Mouse (Mus musculus) liver, embryonic 12.5 days (tissue): Measurements from ENCODE around the gene Mvd. TPM values are rescaled to one million over a fixed set of nuclear protein-coding genes. Genes with fewer than 3 reads are reported as not detected.

Experiments used
- ATAC-seq: fragments of 200-750 bp; cut with Nextera tagmentation; 2 replicates; pipeline ENCODE4 v1.8.0; 2017; ENCODE audit warnings: moderate number of reproducible peaks, mild to moderate bottlenecking, moderate library complexity
- H3K27ac ChIP-seq: fragments of 300-500 bp; sonication (generic); 2 replicates; pipeline ENCODE4 v1.5.1; 2016; ENCODE audit warnings: mild to moderate bottlenecking
- H3K27me3 ChIP-seq: fragments of 300-500 bp; sonication (generic); replicated peaks from 2 replicates; pipeline ENCODE4 v1.6.1; 2016; ENCODE audit warnings: mild to moderate bottlenecking, moderate library complexity
- H3K36me3 ChIP-seq: fragments of 300-500 bp; sonication (generic); 2 replicates; pipeline ENCODE4 v1.6.1; 2016; ENCODE audit warnings: mild to moderate bottlenecking, moderate library complexity
- H3K4me1 ChIP-seq: fragments of 300-500 bp; sonication (generic); 2 replicates; pipeline ENCODE4 v1.6.1; 2016
- H3K4me2 ChIP-seq: fragments of 300-500 bp; sonication (generic); 2 replicates; pipeline ENCODE4 v1.6.1; 2016; ENCODE audit warnings: mild to moderate bottlenecking, moderate library complexity
- H3K4me3 ChIP-seq: fragments of 300-500 bp; sonication (generic); 2 replicates; pipeline ENCODE4 v1.5.1; 2016; ENCODE audit warnings: mild to moderate bottlenecking, moderate library complexity
- H3K9ac ChIP-seq: fragments of 300-500 bp; sonication (generic); 2 replicates; pipeline ENCODE4 v1.6.1; 2016; ENCODE audit warnings: mild to moderate bottlenecking, moderate library complexity
- H3K9me3 ChIP-seq: fragments of 300-500 bp; sonication (generic); replicated peaks from 2 replicates; pipeline ENCODE4 v1.6.1; 2016; ENCODE audit warnings: mild to moderate bottlenecking, moderate library complexity
- WGBS: fragments of 180-500 bp; shearing (Covaris S2); methylation state at CpG from one replicate; pipeline ENCODE4 v1.1.7; 2016; ENCODE audit not compliant: insufficient replicate concordance; 5-methylcytosine and 5-hydroxymethylcytosine counted together
- polyA plus RNA-seq: library from polyadenylated mRNA; unstranded; fragments of >200 nt; fragmentation: Nextera tagmentation; extraction: Ambion mirVana; gene quantifications from 2 replicates; pipeline ENCODE4 v1.2.1, GENCODE M21; 2016

Mvd gene
- polyA plus RNA-seq, 1 experiment from 2014 or later: 29.3 TPM

DNA sequence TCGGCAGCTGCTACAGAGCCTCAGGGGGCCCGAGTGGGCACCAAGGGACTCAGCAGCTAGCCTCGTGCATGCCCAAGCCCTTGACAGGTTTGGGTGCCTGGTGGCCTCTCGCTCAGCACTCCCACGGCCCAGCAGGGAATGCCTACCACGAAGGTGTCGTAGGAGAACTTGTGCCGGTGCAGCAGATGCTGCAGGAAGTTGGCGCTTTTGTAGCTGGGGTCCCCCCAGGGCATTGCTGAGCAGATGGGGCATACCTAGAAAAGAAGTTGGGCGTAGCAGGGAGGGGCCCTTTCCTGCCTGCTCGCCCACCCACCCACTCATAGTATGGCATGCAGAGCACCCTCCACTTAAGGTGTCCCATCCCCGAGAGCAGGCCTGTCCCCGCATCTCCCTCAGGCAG is 24.6 kb upstream of the Mvd start:
- Histone ChIP-seq H3K27ac (no peak overlapping the region), H3K4me1 (peaks cover 40% of the 10 kb centered on the region), H3K9ac (no peak overlapping the region), H3K36me3 (peaks cover 56% of the 10 kb centered on the region), H3K4me3 (no peak overlapping the region), H3K4me2 (no peak overlapping the region), H3K27me3 (peaks cover 4% of the 10 kb centered on the region; the same call in 1 of the 2 replicates), H3K9me3 (no peaks in the 10 kb centered on the region)
- ATAC-seq: no peak
- 83% methylated on average over 13 of the region's 13 CpGs for WGBS

DNA sequence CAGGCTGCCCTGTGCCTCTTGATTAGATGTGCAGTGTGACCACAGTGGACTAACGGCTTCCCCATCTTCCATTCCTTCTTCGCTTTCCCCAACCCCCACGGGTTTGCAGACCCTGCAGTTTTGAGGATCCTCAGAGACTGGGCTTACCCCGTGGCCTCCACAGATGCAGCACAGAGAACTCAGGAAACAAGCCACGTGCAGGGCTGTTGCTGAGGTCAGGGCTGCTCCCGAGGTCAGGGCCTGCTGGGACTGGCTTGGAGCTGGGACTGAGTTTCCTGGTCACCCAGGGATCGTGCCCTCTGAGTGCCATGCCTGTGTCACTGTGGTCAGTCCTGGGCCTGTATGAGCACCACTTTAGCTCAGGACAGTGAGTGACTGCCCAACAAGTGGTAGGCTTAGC is 21.8 kb upstream of the Mvd start:
- Histone ChIP-seq H3K4me3 (no peak overlapping the region), H3K9me3 (no peaks in the 10 kb centered on the region), H3K27me3 (peaks cover 32% of the 10 kb centered on the region), H3K36me3 (peaks cover 38% of the 10 kb centered on the region), H3K4me1 (peaks cover 57% of the 10 kb centered on the region), H3K27ac (no peak overlapping the region; the same call in 1 of the 2 replicates), H3K4me2 (no peak overlapping the region), H3K9ac (no peak overlapping the region)
- 24% methylated on average over 7 of the region's 7 CpGs for WGBS
- ATAC-seq: no peak

DNA sequence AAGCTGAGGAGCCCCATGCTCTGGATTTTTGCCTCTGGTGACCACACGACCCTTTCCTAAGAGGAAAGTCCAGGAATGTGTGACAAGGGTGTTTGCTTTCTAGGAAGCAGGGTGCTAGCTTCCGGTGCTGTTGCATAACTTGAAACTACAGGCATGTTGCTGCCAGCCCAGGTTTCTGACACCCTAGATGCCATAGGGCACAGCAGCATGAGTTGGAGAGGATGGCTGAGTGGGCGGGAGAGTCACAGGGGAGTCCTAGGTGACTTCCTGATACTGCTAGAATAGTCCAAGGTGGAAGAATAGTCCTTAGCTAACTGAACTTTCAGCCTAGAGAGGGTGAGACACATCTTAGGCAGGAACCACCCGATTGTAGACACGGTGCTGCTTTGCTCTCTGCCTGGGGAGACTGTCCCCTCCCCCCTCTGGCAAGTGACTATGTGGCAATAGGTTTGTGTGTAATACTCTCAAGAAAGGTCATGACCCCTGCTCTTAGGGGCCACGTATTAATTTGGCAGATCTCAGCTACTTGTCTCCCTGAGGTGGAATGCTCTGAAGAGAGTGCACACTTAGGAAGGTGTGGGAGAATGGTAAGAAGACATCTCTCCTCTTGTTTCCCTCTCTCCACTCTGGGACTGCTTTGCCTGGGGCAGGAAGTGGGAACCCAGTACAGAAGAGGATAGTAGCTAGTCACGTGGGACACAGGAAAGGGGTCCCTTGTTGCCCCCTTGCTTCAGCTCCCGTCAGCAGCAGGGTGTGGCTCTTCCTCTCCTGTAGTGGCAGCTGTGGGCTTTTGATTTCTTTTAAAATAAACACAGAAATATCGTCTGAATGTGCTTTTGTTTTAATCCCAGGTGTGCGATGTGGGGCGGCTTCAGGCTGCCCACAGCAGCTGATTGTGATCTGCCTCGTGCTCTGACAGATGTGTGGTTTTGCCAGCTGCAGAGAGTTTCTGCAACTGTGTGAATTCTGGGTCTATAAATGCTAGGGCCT is 20.7 kb upstream of the Mvd start:
- no peaks in the 10 kb centered on the region for H3K9me3 ChIP-seq
- peaks cover 58% of the 10 kb centered on the region for H3K4me1 ChIP-seq
- peaks cover 43% of the 10 kb centered on the region for H3K27me3 ChIP-seq
- no peak overlapping the region for H3K4me3 ChIP-seq
- ATAC-seq: no peak
- H3K4me2 ChIP-seq: peak overlapping the region; percentile 7; the same call in 1 of the 2 replicates
- H3K36me3 ChIP-seq: peaks cover 28% of the 10 kb centered on the region
- H3K9ac ChIP-seq: no peak overlapping the region
- WGBS: 18% methylated on average over 12 of the region's 12 CpGs
- H3K27ac ChIP-seq: peak overlapping the region; percentile 36

DNA sequence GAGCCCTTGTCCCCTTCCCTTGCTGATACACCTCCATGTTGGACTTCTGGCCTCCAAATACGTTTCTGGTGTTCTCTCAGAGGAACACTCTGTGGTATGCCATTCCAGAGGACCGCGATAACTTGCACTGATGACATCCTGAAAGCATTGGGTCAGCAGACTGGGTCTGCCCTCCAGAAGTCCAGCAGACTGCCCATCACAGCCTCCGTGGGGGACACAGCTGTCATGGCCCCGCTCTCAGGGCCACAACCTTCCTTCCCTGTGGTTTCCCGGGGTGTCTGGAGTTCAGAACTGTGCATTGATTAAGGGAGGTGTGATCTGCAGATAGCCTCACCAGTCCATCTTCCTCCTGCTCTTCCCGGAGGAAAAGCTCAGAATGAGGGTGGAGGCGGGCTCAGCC is 19.3 kb upstream of the Mvd start:
- no peak overlapping the region for H3K9ac ChIP-seq
- no peak overlapping the region for H3K4me3 ChIP-seq
- ATAC-seq: no peak
- H3K36me3 ChIP-seq: peaks cover 14% of the 10 kb centered on the region
- H3K27me3 ChIP-seq: peaks cover 57% of the 10 kb centered on the region
- 57% methylated on average over 8 of the region's 8 CpGs for WGBS
- H3K4me2 ChIP-seq: no peak overlapping the region
- H3K9me3 ChIP-seq: no peaks in the 10 kb centered on the region
- no peak overlapping the region for H3K27ac ChIP-seq
- H3K4me1 ChIP-seq: peaks cover 58% of the 10 kb centered on the region

DNA sequence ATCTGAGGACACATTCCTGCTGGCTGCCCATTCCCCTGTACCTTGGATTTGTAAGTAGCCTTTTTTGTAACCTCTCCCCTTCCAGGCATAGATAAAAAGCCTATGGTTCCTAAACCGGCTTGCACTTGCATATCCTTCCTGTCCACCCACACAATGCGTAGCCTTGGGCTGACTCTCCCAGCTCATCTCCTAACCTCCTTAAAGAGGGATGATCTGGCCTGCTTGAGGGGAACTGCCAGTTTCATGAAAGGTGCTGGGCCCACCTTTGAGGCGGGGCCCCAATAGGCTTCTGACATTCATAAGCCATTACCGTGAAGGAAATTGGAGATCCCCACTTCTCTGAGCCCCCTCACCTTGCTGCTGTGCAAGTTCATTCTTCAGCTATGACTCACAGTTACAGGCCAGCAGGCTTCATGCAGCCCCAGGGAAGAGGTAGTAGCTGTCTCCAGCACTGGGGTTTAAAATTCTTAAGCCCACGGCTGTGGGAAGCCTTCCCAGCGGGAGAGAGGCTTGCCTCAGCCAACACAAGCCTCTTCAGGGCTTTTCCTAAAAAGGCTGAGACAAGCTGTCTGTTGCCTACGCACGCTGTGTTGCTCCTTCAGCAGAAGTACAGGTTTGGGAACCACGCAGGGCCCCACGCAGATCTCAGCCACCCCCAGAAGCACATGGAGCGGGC is 18.4 kb upstream of the Mvd start:
- 54% methylated on average over 11 of the region's 11 CpGs for WGBS
- H3K27me3 ChIP-seq: peaks cover 66% of the 10 kb centered on the region
- H3K9ac ChIP-seq: no peak overlapping the region
- H3K4me1 ChIP-seq: peaks cover 58% of the 10 kb centered on the region
- H3K4me3 ChIP-seq: no peak overlapping the region
- H3K36me3 ChIP-seq: peaks cover 5% of the 10 kb centered on the region
- no peak for ATAC-seq
- H3K27ac ChIP-seq: no peak overlapping the region
- no peak overlapping the region for H3K4me2 ChIP-seq
- no peaks in the 10 kb centered on the region for H3K9me3 ChIP-seq

DNA sequence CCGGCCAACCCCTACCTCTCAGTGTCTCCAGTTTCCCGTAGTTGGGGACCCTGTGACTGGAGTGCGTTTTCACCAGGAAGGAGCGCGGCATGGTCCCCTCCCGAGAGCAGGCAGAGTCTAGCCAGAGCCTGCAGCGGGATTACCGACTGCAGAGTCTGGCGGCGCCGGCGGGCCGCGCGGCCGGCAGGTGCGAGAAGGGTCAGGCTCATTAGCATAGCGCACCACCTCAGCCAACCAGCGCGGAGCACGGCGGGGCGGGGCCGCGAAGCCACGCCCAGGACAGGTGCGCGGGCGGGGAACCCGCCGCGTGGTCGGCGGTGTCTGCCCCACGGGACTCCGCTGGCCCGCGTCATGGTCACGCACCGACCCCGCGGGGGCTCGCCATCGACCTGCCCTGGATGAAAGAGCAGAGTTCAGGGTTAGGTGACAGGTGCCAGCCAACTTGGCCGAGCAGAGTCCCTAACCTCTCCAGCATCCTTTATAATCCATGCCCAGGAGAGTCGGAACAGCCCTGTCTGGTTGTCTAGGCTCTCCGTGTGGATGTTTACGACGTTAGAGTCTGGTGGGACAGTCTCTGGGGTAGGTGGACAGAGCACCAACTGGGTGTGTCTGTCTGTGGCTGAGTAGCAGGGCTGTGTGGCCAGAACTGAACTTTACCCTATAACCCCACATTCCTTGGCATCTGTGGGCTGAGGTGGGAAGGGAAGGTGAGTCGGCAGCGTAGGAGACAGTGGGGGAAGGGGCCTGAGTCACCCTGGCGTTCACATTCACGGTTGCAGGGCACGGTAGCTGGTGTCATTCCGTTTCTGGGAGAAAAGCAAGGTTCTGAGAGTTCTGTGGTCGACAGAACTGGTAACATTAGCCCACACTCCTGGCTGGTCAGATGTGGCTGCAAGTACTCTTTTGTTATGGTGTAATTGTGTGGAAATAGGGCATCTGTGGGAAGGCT is 17.6 kb upstream of the Mvd start, which contains the start of gene Snai3:
TSS of gene Snai3 (minus strand) at position 210 of the 949 bp plus-strand sequence.
- Histone ChIP-seq H3K4me3 (peak within 1 kb of the TSS; percentile 39), H3K9ac (peak within 1 kb of the TSS; percentile 12), H3K36me3 (0 out of 2 replicates have a peak, but pooled peaks cover 3% of the 10 kb centered on the region), H3K4me1 (peaks cover 53% of the 10 kb centered on the region), H3K4me2 (peak within 1 kb of the TSS; percentile 66), H3K9me3 (no peaks in the 10 kb centered on the region), H3K27me3 (peaks cover 74% of the 10 kb centered on the region), H3K27ac (no peak within 1 kb of the TSS)
- ATAC-seq: peak; percentile 68
- 5% methylated on average over 53 of the region's 56 CpGs for WGBS

DNA sequence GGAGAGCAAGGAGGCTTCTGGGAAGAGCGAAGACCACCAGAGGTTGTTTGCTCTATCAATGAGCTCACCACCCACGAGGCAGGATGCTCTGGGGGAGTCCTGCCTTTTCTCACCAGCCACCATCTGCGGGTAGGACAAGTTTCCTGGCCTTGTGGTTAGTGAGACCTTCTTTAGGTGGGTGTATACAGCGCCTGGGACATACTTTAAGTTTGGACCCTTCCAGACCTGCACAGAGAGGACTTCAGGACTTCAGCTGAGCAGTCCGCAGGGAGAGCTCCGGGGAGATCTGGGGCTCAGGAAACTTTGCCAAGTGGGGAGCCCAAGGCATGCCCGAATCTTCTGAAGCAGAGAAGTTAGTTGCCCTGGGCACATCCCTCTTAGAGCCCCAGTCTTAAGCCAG is 16.8 kb upstream of the Mvd start:
- WGBS: 18% methylated on average over 7 of the region's 7 CpGs
- Histone ChIP-seq H3K36me3 (no peaks in the 10 kb centered on the region), H3K9me3 (no peaks in the 10 kb centered on the region), H3K27me3 (peaks cover 82% of the 10 kb centered on the region), H3K4me2 (peak overlapping the region; percentile 66), H3K27ac (no peak overlapping the region), H3K4me1 (peaks cover 51% of the 10 kb centered on the region), H3K9ac (peak overlapping the region; percentile 12; the same call in 1 of the 2 replicates), H3K4me3 (peak overlapping the region; percentile 39; the same call in 1 of the 2 replicates)
- ATAC-seq: no peak

DNA sequence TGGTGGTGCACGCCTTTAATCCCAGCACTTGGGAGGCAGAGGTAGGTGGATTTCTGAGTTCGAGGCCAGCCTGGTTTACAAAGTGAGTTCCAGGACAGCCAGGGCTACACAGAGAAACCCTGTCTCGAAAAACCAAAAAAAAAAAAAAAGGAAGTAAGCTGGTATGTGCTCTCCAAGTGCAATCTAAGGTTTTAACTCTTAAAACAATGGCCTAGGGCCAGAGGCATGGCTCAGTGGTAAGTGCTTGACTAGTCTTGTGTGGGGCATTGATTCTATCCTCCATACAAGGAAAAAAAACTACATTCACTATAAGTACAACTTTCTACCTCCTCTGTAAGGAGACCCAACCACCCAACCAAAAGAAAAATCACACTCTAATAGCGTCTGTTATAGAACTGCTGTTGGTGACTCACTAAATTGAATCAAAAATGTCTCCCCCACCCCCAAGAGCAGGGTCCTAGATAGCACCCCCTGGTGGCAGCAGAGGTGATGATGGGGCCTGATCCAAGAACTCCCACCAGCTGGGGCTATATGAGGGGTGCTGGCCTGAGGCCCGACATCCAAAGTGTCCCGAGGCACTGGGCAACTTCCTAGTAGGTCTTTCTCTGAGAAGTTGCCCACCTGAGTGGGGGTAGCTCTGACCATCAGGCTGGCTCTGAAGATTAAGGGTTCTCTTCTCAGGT is 16.1 kb upstream of the Mvd start:
- peaks cover 86% of the 10 kb centered on the region for H3K27me3 ChIP-seq
- WGBS: 48% methylated on average over 6 of the region's 6 CpGs
- H3K4me2 ChIP-seq: no peak overlapping the region
- H3K4me1 ChIP-seq: peaks cover 48% of the 10 kb centered on the region
- H3K9me3 ChIP-seq: no peaks in the 10 kb centered on the region
- no peak overlapping the region for H3K9ac ChIP-seq
- no peak overlapping the region for H3K27ac ChIP-seq
- H3K4me3 ChIP-seq: no peak overlapping the region
- H3K36me3 ChIP-seq: no peaks in the 10 kb centered on the region
- no peak for ATAC-seq

DNA sequence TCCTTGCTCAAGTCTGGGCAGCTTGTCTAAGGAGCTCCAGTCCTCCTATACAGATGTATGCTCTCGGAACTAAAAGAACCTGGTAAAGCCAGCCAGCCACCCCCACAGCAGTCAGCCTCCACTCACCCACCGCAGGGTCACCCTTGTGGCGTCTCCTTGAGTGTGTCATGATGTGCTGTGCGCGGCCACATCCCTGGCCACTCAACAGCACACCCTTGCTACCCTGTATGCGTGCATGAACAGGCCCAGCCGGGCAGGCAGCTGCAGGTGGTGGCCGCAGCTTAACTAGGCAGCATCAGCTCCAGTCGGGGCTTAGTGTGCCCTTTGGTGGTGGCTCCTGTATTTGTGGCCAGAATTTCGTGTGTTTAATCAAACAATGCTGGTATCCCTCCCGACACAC is 13.9 kb upstream of the Mvd start:
- Histone ChIP-seq H3K27ac (no peak overlapping the region), H3K4me3 (no peak overlapping the region), H3K9ac (no peak overlapping the region), H3K27me3 (peaks cover 81% of the 10 kb centered on the region), H3K4me1 (peaks cover 29% of the 10 kb centered on the region), H3K4me2 (no peak overlapping the region), H3K36me3 (no peaks in the 10 kb centered on the region), H3K9me3 (no peaks in the 10 kb centered on the region)
- no peak for ATAC-seq
- WGBS: 69% methylated on average over 11 of the region's 11 CpGs

DNA sequence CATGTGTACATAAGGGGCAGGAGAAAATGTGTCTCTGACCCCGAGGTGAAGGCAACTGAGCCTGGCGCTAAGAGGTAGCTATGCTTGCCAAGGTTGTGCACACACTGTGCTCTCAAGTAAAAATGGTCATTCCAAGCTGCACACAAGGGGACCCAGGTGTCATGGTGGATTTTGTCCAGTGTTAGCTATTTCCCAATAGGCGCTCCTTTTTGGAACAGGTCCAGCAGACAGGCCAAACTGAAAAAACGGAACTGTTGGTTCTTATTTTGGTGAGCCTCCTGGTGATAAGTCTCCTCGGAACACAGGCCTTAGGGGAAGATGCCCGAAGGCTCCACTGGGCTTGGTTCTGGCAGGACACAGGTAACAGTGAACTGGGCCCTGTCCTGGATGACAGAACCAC is 11.2 kb upstream of the Mvd start:
- WGBS: 74% methylated on average over 6 of the region's 6 CpGs
- Histone ChIP-seq H3K4me1 (peaks cover 10% of the 10 kb centered on the region; the same call in 1 of the 2 replicates), H3K27me3 (peaks cover 66% of the 10 kb centered on the region), H3K9ac (no peak overlapping the region), H3K36me3 (no peaks in the 10 kb centered on the region), H3K27ac (no peak overlapping the region), H3K9me3 (no peaks in the 10 kb centered on the region), H3K4me2 (no peak overlapping the region), H3K4me3 (no peak overlapping the region)
- no peak for ATAC-seq

DNA sequence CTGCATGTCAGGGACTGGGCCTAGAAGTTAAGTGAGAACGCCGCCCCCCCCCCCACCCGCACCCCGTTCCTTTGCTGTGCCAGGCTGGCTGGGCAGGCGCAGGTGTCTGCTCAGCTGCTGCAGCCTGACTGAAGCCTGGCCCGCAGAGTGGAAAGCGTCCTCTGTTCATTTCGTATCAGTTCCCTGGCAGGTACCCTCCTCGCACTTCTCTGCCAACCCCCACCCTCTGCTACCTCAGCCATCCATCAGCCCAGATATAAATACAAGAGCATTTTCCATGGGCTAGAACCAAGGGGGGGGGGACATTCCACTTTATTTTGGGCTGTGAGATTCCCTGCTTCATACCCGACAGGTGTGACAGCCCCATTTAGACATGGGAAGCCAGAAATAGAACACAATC is 8.9 kb upstream of the Mvd start:
- H3K9me3 ChIP-seq: no peaks in the 10 kb centered on the region
- H3K9ac ChIP-seq: no peak overlapping the region
- no peaks in the 10 kb centered on the region for H3K36me3 ChIP-seq
- H3K27ac ChIP-seq: no peak overlapping the region
- WGBS: 78% methylated on average over 10 of the region's 10 CpGs
- no peak for ATAC-seq
- H3K4me3 ChIP-seq: no peak overlapping the region
- H3K27me3 ChIP-seq: peaks cover 61% of the 10 kb centered on the region
- H3K4me2 ChIP-seq: no peak overlapping the region
- 0 out of 2 replicates have a peak, but pooled peaks cover 8% of the 10 kb centered on the region for H3K4me1 ChIP-seq
